Mouse (Mus musculus) olfactory bulb, adult 2 months (tissue): Measurements from ENCODE around the gene Col7a1.

ENCODE experiments used
- CTCF ChIP-seq: fragments of 200-500 bp; IDR thresholded peaks from 2 replicates; pipeline ENCODE4 v1.5.1; 2012; ENCODE audit warnings: low read depth, mild to moderate bottlenecking, low read length, moderate library complexity; ENCODE audit not compliant: insufficient read depth
- POLR2A ChIP-seq: fragments of 200-500 bp; IDR thresholded peaks from 2 replicates; pipeline ENCODE4 v1.6.1; 2012; ENCODE audit warnings: mild to moderate bottlenecking, low read depth, low read length, moderate library complexity; ENCODE audit not compliant: insufficient read depth

DNA sequence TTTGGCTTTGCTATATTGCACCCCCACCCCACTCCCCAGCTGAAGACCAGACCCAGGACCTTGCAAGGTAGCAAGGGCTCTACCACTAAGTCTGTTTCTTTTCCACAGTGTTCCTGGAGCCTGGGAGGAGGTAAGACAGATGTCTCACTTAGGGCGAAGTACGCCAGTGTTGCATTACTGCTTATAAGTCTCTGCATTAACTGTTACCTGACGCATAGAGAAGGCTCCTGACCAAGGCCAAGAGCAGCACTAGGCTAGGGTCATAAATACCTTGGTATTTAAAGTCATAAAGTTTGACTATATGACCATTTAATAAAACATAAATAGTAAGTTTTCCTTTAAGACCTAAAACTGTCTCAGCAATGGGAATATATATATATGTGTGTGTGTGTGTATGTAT lies 25.0 kb upstream of the Col7a1 start:
- TF ChIP-seq POLR2A (no peak), CTCF (no peak)
